Mouse (Mus musculus) gonadal fat pad, adult 2 months (tissue): Measurements from ENCODE around the gene Eya2. TPM values are rescaled to one million over a fixed set of nuclear protein-coding genes. Genes with fewer than 3 reads are reported as not detected.

Experiments used
- DNase-seq: peaks from one replicate; pipeline ENCODE4 v3.0.0-alpha.2; 2012; ENCODE audit warnings: low read depth
- polyA plus RNA-seq: library from polyadenylated mRNA; depleted of rRNA; stranded (reverse); fragments of >200 nt; gene quantifications from 2 replicates; pipeline ENCODE4 v1.2.3, GENCODE M21; 2012

The Eya2 gene
- polyA plus RNA-seq, 1 experiment: 30.3 TPM

DNA sequence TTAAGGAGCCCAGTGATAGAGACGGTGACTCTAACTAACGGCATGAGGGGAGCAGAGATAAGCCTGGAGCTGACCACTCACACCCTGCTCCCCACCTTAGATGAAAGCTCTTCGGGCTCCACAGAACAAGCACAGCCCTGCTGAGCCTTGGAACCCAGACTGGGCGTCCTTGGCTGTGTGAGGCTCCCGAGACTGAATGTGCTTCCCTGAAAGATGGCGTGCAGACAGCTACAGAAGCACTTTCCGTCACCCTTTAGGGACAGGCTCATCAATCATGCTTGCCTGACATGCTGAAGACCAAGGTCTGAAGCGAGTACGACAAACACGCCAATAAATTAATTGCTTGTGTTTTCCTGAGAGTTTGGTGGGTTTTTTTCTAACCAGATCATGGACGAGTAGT, 56.2 kb downstream of the Eya2 start:
- no peak for DNase-seq

DNA sequence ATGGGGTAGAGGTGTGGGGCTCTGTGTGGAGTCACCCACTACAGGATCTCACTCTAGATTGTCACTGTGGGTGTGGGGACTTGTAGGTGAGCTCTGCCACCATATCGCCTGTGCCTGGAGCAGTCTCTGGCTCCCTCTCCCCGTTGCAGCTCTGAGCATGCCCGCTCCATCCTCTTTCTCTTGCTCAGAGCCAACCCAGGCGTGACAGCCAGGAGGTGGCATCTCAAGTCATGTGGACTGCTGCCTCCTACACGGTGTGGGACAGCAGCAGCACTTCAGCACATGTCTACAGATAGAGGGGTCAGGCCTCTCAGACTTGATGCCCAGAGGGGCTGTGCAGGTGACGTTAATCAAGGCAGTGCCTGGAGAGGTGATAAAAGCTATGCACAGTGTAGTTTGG, 57.4 kb downstream of the Eya2 start:
- no peak for DNase-seq

- no peak for DNase-seq
Observed at GRCm38 (mm10) chr2:165653001-165653921, 58.4 kb downstream of the Eya2 start.

- DNase-seq: no peak
Observed at GRCm38 (mm10) chr2:165654151-165654550, 59.3 kb downstream of the Eya2 start.

DNA sequence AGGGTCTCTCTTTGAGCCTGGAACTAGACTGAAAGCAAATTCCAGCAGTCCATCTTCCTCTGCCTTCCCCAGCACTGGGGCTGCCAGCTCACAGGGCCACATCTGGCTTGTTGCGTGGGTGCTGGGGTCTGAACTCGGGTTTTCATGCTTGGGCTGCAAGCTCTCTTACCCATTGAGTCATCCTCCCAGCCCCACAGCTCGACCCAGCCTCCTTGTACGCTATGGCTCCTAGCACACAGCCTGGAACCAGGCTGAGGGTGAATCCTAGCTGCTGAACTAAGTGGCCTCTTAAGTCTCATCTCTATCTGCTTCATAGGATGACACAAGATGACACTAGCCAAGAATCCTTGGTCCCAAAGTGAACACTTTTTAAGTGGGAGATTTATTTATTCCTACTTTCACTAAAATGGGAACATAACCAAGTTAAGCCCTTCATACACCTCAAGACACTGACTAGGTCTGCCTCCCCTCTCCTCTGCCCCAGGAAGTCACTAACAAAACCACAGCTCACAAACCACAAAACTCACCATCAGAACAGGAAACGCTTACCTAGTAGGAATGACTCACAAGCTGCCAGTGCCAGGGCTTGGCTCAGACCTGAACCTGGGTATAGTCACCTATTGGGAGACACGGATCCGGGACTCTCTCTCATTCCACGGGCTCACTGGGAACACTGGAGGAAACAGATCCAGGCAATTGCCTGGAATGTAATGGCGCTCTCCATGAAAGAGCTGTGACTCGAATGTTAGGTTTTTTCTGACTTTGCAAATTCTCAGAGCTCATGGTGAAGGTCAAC, 60.1 kb downstream of the Eya2 start:
- no peak for DNase-seq

- DNase-seq: no peak
Observed at GRCm38 (mm10) chr2:165656541-165656940, 61.7 kb downstream of the Eya2 start.

DNA sequence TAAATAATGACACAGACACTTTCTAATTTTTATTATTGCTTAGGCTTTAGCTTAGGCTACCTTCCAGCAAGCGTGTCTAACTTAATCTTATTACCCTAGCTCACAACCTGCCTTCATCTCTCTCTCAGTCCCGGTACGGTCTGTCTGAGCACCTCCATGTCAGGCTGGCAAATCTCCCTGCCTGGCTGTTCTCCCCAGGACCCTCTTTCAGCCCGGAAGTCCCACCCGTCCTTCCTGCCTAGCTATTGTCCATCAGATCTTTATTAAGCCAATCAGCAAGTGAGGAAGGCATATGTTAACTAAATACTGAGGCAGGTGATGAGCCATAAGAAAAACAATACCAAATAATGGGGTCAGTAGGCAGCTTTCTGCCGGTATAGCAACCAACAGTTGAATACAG, 62.1 kb downstream of the Eya2 start:
- DNase-seq: no peak

DNA sequence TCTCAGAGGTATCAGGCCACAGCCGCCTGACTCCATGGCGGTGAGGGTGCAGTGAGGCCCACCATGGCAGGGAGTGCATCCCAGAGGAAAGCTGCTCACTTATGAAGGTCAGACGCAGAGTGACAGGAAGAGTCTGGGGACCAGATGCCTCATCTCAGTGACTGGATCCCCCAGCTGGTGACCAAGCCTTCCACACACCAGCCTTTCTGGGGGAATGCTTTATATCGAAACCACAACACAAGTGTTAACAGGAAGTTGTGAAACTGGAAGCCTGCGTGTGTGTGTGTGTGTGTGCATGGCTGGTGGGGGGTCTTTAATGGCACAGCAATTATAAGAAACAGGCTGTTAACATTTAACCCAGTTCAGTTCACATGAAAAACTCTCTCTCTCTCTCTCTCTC, 64.7 kb downstream of the Eya2 start:
- no peak for DNase-seq

GRCm38 (mm10) chr2:165663266-165663665, 68.4 kb downstream of the Eya2 start:
- DNase-seq: peak; percentile 90

DNA sequence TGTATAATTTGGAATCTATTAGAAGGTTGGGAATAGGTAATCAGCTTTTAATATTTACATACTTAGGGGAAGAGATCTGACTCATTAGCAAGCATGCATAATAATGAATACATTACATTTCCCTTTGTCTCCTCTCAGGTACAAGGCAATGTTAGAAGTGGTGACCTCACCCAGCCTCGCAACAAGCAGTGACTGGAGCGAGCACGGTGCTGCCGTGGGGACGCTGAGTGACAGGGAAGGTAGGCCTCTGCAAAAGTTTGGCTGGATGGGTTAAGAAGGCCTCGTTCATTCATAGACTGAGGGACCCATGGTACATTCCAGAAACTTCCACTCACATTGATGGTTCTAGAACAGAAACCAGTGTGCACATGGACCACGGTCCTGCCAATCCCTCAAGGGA, 69.8 kb downstream of the Eya2 start:
- no peak for DNase-seq

GRCm38 (mm10) chr2:165665176-165665575, 70.3 kb downstream of the Eya2 start:
- peak; percentile 99 for DNase-seq

DNA sequence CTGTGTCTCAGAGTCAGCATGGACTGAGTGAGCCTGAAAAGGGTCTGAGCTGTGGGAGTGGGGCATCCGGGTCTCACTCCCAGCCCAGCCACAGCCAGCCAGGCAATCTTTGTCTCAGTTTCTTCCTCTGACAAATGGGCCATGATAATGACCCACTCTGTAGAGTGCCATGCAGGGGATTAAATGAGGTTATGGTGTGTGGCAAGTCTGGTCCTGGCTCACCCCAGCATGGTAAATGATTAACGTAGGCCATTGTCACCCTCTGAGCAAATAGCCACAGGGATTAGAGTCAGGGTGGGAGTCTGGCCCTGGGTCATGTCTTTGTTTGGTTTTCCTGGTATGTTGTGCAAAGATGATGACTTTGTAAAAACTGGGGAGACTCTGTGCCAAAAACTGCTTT, 72.3 kb downstream of the Eya2 start:
- no peak for DNase-seq

- DNase-seq: no peak
Observed at GRCm38 (mm10) chr2:165682719-165683118, 87.9 kb downstream of the Eya2 start.

GRCm38 (mm10) chr2:165687516-165687915, 92.7 kb downstream of the Eya2 start:
- no peak for DNase-seq

DNA sequence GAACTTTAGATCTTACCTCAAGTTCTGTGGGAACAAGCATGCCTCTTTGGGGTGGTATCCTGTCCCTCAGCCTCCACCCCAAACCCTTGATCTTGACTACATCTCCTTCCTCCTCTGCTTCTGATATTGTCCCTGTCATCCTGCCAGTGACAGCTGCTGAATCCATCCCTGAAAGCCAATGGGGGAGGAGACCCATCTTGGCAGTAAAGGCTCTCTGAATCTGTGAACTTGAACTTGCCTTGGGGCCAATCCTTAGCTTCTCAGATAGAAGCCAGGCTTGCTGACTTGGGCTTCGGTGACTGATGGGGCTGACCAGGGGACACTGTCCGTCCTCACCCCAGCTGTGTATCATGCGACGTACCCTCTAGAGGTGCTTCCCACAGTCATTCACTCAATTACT, 94.1 kb downstream of the Eya2 start:
- DNase-seq: no peak

GRCm38 (mm10) chr2:165691016-165691415, 96.2 kb downstream of the Eya2 start:
- no peak for DNase-seq

DNA sequence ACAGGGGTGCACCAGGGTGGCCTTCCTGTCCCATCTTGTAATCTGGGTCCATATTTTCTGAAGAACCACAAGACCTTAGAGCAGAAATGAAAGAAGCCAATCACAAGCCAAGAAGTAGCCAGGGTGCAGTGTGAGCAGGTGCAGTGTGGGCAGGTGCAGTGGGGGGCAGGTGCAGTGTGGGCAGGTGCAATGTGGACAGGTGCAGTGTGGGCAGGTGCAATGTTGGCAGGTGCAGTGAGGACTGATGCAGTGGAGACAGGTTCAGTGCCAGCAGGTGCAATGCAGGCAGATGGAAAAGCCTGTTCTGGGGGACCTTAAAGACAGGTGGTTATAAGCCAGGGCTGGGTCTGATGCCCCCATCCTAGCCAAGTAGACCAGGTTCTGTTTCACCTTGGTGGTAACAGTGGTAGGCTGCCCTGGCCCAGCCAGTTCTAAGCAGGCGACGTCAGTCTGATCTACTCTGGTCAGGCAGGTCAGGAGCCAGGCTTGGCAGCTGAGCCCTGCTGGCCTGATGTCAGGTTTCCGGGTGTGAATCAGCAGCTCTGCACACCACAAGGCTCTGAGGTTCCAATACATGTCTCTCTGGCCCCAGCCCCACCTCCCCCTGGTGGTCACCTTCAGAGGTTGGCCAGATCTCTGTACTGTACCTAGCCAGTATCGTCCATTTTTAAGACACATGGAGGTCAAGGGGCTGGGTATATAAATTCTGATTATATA, 98.3 kb downstream of the Eya2 start:
- DNase-seq: peak; percentile 38

GRCm38 (mm10) chr2:165694767-165695166, 99.9 kb downstream of the Eya2 start:
- DNase-seq: no peak

DNA sequence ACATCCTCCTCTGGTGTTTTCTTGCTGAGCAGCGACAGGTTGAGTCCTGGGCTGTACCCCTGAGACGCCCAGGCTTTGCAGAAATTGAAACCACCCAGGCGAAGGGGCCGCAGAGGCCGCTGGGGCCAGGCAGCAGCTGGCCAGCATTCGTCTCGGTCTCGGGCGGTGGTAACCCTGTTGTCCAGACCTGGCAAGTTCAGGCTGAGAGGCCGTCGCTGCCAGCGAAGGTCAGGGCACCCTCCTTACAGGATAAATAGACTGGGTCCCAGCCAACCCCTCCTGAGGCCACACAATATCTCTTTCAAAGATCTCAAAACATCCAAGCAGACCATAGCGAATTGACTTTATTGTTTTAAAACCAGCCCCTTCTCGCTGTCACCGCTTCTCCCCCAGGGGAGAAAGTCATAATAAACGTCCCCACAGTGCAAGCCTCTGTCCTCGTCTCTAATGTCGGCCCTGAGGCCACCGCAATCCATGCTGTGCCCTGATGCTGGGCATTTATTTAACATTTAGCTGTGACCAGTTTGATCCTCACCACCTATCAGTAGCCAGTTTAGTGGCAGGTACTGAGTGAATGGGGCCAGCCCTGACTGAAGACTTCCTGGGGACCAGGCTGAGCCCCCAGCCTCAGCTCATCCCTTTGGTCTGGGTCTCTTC, 105.5 kb downstream of the Eya2 start:
- no peak for DNase-seq

DNA sequence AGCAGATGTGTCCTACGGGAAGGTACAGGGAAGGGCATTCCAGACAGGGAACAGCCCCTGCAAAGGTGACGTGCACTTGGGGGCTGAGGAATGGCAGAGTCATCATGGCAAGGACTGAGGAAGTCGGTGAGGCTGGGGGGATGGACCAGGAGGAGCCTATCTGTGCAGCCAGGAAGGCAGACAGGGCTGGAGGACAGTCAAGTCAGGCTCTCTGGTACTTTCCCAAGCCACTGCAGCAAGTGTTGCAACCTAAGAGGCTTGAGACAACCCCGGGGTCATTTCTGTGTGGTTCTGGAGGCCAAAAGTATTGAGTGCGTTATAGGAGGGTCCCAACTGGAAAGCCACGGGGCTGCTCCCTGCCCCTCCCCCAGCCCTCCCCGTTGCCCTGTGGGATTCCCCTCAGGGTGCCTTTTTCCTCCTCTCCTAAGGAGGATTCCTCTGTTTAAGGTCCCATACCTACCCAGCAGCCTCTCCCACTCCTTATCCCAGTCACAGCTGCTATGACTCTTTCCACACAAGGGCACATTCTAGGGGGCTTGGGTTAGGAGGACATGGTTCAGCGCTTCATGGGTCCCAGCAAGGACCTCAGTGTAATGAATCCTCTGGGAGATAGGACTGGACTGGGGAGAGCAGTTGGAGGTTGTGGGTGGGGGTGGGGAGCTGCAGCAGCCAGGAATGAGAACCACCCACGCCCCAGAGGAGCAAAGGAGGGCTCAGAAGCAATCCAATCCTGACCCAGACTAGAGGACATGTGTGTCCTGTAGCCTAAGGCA, 108.4 kb downstream of the Eya2 start:
- no peak for DNase-seq

GRCm38 (mm10) chr2:165708266-165708665, 113.4 kb downstream of the Eya2 start:
- DNase-seq: no peak
